Mouse (Mus musculus) liver, embryonic 14.5 days (tissue): Measurements from ENCODE around the gene Bcl7c.

ENCODE experiments used
- CTCF ChIP-seq: IDR thresholded peaks from 2 replicates; pipeline ENCODE4 v1.5.1; 2016; ENCODE audit warnings: antibody characterized with exemption, low read depth, control low read depth
- EP300 ChIP-seq: IDR thresholded peaks from 2 replicates; pipeline ENCODE4 v1.6.1; 2016; ENCODE audit warnings: antibody characterized with exemption, low read depth

- TF ChIP-seq CTCF = no peak
- no peak for TF ChIP-seq EP300
Measured at GRCm38 (mm10) chr7:127666066-127666654, 42.6 kb downstream of the Bcl7c start.
